Mouse (Mus musculus): ENCODE results near the gene Tbk1.

Gene Tbk1

GRCm38 (mm10) chr10:121504973-121505911, 81.3 kb downstream of the Tbk1 start:
- ATAC-seq (ENCODE audit: insufficient number of reproducible peaks, low FRiP score, low TSS enrichment): peak; percentile 84

- no peak for ATAC-seq (ENCODE audit: insufficient number of reproducible peaks, low FRiP score, low TSS enrichment)
Measured at GRCm38 (mm10) chr10:121501160-121501559, 85.4 kb downstream of the Tbk1 start.

- no peak for ATAC-seq (ENCODE audit: insufficient number of reproducible peaks, low FRiP score, low TSS enrichment)
Measured at GRCm38 (mm10) chr10:121500034-121500433, 86.6 kb downstream of the Tbk1 start.

- ATAC-seq (ENCODE audit: insufficient number of reproducible peaks, low FRiP score, low TSS enrichment): no peak
Measured at GRCm38 (mm10) chr10:121499063-121499462, 87.5 kb downstream of the Tbk1 start.

GRCm38 (mm10) chr10:121498481-121498904, 88.1 kb downstream of the Tbk1 start:
- no peak for ATAC-seq (ENCODE audit: insufficient number of reproducible peaks, low FRiP score, low TSS enrichment)

GRCm38 (mm10) chr10:121497968-121498367, 88.6 kb downstream of the Tbk1 start:
- ATAC-seq (ENCODE audit: insufficient number of reproducible peaks, low FRiP score, low TSS enrichment): no peak

GRCm38 (mm10) chr10:121496616-121497015, 90.0 kb downstream of the Tbk1 start:
- ATAC-seq (ENCODE audit: insufficient number of reproducible peaks, low FRiP score, low TSS enrichment): no peak
